Mouse (Mus musculus): ENCODE results near the gene Fzd10. TPM values are rescaled to one million over a fixed set of nuclear protein-coding genes. Genes with fewer than 3 reads are reported as not detected.

The Fzd10 gene
- polyA plus RNA-seq, 1 experiment = not detected

- H3K4me2 ChIP-seq (ENCODE audit: low read depth) = no peak overlapping the region
- no peaks in the 10 kb centered on the region for H3K79me2 ChIP-seq (ENCODE audit: control insufficient read depth, insufficient read depth)
- TF ChIP-seq E2F4 (IDR thresholded peaks at IDR 0.05; ENCODE audit: insufficient read depth) = no peak
- TF ChIP-seq REST (IDR thresholded peaks at IDR 0.05; ENCODE audit: insufficient read depth, insufficient read length) = no peak
- no peak for TF ChIP-seq TCF12 (IDR thresholded peaks at IDR 0.05; ENCODE audit: insufficient read depth, poor library complexity, severe bottlenecking)
- TF ChIP-seq MYOD1 (IDR thresholded peaks at IDR 0.05; ENCODE audit: control insufficient read depth in 1 of 3, insufficient read length in 2 of 3, low read depth in 2 of 3) = no peak
- TF ChIP-seq USF1 (IDR thresholded peaks at IDR 0.05; ENCODE audit: low read depth) = no peak
- no peak for TF ChIP-seq TCF3 (IDR thresholded peaks at IDR 0.05; ENCODE audit: insufficient read length, low read depth)
- TF ChIP-seq CEBPB (IDR thresholded peaks at IDR 0.05; ENCODE audit: insufficient read depth, poor library complexity, severe bottlenecking) = no peak
- no peak for TF ChIP-seq MAX (IDR thresholded peaks at IDR 0.05; ENCODE audit: low read depth)
- TF ChIP-seq POLR2AphosphoS2 (IDR thresholded peaks at IDR 0.05; ENCODE audit: insufficient read length, low read depth) = no peak
- TF ChIP-seq POLR2A (IDR thresholded peaks at IDR 0.05; ENCODE audit: insufficient read length, low read depth) = no peak
- no peak for TF ChIP-seq SRF (IDR thresholded peaks at IDR 0.05; ENCODE audit: control insufficient read depth, insufficient read length, low read depth)
- H3K4me3 ChIP-seq = no peak overlapping the region
- no peak overlapping the region for H3ac ChIP-seq (ENCODE audit: control insufficient read depth, insufficient read length)
- no peaks in the 10 kb centered on the region for H3K27me3 ChIP-seq (ENCODE audit: control insufficient read depth, insufficient read depth, insufficient read length)
- no peaks in the 10 kb centered on the region for H3K36me3 ChIP-seq (ENCODE audit: control insufficient read depth, insufficient read depth)
Observed at GRCm38 (mm10) chr5:128636648-128637047, 36.0 kb downstream of the Fzd10 start.

- no peak overlapping the region for H3K4me2 ChIP-seq (ENCODE audit: low read depth)
- no peaks in the 10 kb centered on the region for H3K27me3 ChIP-seq (ENCODE audit: control insufficient read depth, insufficient read depth, insufficient read length)
- H3K36me3 ChIP-seq (ENCODE audit: control insufficient read depth, insufficient read depth) = no peaks in the 10 kb centered on the region
- H3K79me2 ChIP-seq (ENCODE audit: control insufficient read depth, insufficient read depth) = no peaks in the 10 kb centered on the region
- H3ac ChIP-seq (ENCODE audit: control insufficient read depth, insufficient read length) = no peak overlapping the region
- no peak overlapping the region for H3K4me3 ChIP-seq
- TF ChIP-seq CEBPB (IDR thresholded peaks at IDR 0.05; ENCODE audit: insufficient read depth, poor library complexity, severe bottlenecking) = no peak
- no peak for TF ChIP-seq MYOG (IDR thresholded peaks at IDR 0.05; ENCODE audit: control insufficient read depth in 1 of 3, insufficient read depth in 1 of 3, insufficient read length in 2 of 3, low read depth in 2 of 3)
- TF ChIP-seq MAX (IDR thresholded peaks at IDR 0.05; ENCODE audit: low read depth) = no peak
- TF ChIP-seq TCF12 (IDR thresholded peaks at IDR 0.05; ENCODE audit: insufficient read depth, poor library complexity, severe bottlenecking) = no peak
- TF ChIP-seq USF1 (IDR thresholded peaks at IDR 0.05; ENCODE audit: low read depth) = no peak
Observed at GRCm38 (mm10) chr5:128637071-128638015, 36.7 kb downstream of the Fzd10 start.

GRCm38 (mm10) chr5:128638716-128639115, 38.1 kb downstream of the Fzd10 start:
- no peak overlapping the region for H3K4me2 ChIP-seq (ENCODE audit: low read depth)

GRCm38 (mm10) chr5:128643065-128643464, 42.4 kb downstream of the Fzd10 start:
- H3K4me3 ChIP-seq = no peak overlapping the region
- H3K36me3 ChIP-seq (ENCODE audit: control insufficient read depth, insufficient read depth) = no peaks in the 10 kb centered on the region
- no peak for TF ChIP-seq SRF (IDR thresholded peaks at IDR 0.05; ENCODE audit: control insufficient read depth, insufficient read length, low read depth)
- no peak for TF ChIP-seq MYOG (IDR thresholded peaks at IDR 0.05; ENCODE audit: control insufficient read depth in 1 of 3, insufficient read depth in 1 of 3, insufficient read length in 2 of 3, low read depth in 2 of 3)
- no peak for TF ChIP-seq MAX (IDR thresholded peaks at IDR 0.05; ENCODE audit: low read depth)
- TF ChIP-seq POLR2A (IDR thresholded peaks at IDR 0.05; ENCODE audit: insufficient read length, low read depth) = no peak
- no peak for TF ChIP-seq POLR2AphosphoS2 (IDR thresholded peaks at IDR 0.05; ENCODE audit: insufficient read length, low read depth)
- no peak for TF ChIP-seq REST (IDR thresholded peaks at IDR 0.05; ENCODE audit: insufficient read depth, insufficient read length)
- no peak for TF ChIP-seq E2F4 (IDR thresholded peaks at IDR 0.05; ENCODE audit: insufficient read depth)
- TF ChIP-seq TCF3 (IDR thresholded peaks at IDR 0.05; ENCODE audit: insufficient read length, low read depth) = no peak
- TF ChIP-seq USF1 (IDR thresholded peaks at IDR 0.05; ENCODE audit: low read depth) = no peak
- no peaks in the 10 kb centered on the region for H3K27me3 ChIP-seq (ENCODE audit: control insufficient read depth, insufficient read depth, insufficient read length)
- no peaks in the 10 kb centered on the region for H3K79me2 ChIP-seq (ENCODE audit: control insufficient read depth, insufficient read depth)
- H3K4me2 ChIP-seq (ENCODE audit: low read depth) = no peak overlapping the region
- no peak overlapping the region for H3ac ChIP-seq (ENCODE audit: control insufficient read depth, insufficient read length)

More at GRCm38 (mm10) chr5:128638716-128639115, 38.1 kb downstream of the Fzd10 start:
- H3K79me2 ChIP-seq (ENCODE audit: control insufficient read depth, insufficient read depth) = no peaks in the 10 kb centered on the region
- no peak overlapping the region for H3K4me3 ChIP-seq
- no peak for TF ChIP-seq MAX (IDR thresholded peaks at IDR 0.05; ENCODE audit: low read depth)
- H3K36me3 ChIP-seq (ENCODE audit: control insufficient read depth, insufficient read depth) = no peaks in the 10 kb centered on the region
- no peaks in the 10 kb centered on the region for H3K27me3 ChIP-seq (ENCODE audit: control insufficient read depth, insufficient read depth, insufficient read length)
- no peak overlapping the region for H3ac ChIP-seq (ENCODE audit: control insufficient read depth, insufficient read length)

- Histone ChIP-seq H3K4me3 (no peak overlapping the region), H3K36me3 (ENCODE audit: control insufficient read depth, insufficient read depth) (no peaks in the 10 kb centered on the region), H3K79me2 (ENCODE audit: control insufficient read depth, insufficient read depth) (no peaks in the 10 kb centered on the region), H3ac (ENCODE audit: control insufficient read depth, insufficient read length) (no peak overlapping the region), H3K4me2 (ENCODE audit: low read depth) (no peak overlapping the region), H3K27me3 (ENCODE audit: control insufficient read depth, insufficient read depth, insufficient read length) (no peaks in the 10 kb centered on the region)
- TF ChIP-seq POLR2A (IDR thresholded peaks at IDR 0.05; ENCODE audit: insufficient read length, low read depth) (no peak), E2F4 (IDR thresholded peaks at IDR 0.05; ENCODE audit: insufficient read depth) (no peak), TCF12 (IDR thresholded peaks at IDR 0.05; ENCODE audit: insufficient read depth, poor library complexity, severe bottlenecking) (no peak), MAX (IDR thresholded peaks at IDR 0.05; ENCODE audit: low read depth) (no peak), MYOG (IDR thresholded peaks at IDR 0.05; ENCODE audit: control insufficient read depth in 1 of 3, insufficient read depth in 1 of 3, insufficient read length in 2 of 3, low read depth in 2 of 3) (no peak), MYOD1 (IDR thresholded peaks at IDR 0.05; ENCODE audit: control insufficient read depth in 1 of 3, insufficient read length in 2 of 3, low read depth in 2 of 3) (no peak), CEBPB (IDR thresholded peaks at IDR 0.05; ENCODE audit: insufficient read depth, poor library complexity, severe bottlenecking) (no peak), POLR2AphosphoS2 (IDR thresholded peaks at IDR 0.05; ENCODE audit: insufficient read length, low read depth) (no peak), TCF3 (IDR thresholded peaks at IDR 0.05; ENCODE audit: insufficient read length, low read depth) (no peak), USF1 (IDR thresholded peaks at IDR 0.05; ENCODE audit: low read depth) (no peak), SRF (IDR thresholded peaks at IDR 0.05; ENCODE audit: control insufficient read depth, insufficient read length, low read depth) (no peak), REST (IDR thresholded peaks at IDR 0.05; ENCODE audit: insufficient read depth, insufficient read length) (no peak)
Observed at GRCm38 (mm10) chr5:128645720-128646119, 45.1 kb downstream of the Fzd10 start.

Data from myocyte (in vitro differentiated cells).